Mouse (Mus musculus) heart, embryonic 14.5 days (tissue): Measurements from ENCODE around the gene Fut11. TPM values are rescaled to one million over a fixed set of nuclear protein-coding genes. Genes with fewer than 3 reads are reported as not detected.

Experiments used
- ATAC-seq: fragments of 200-750 bp; cut with Nextera tagmentation; 2 replicates; pipeline ENCODE4 v1.8.0; 2017; ENCODE audit warnings: low read depth, moderate TSS enrichment; ENCODE audit not compliant: insufficient number of reproducible peaks, insufficient read depth, low FRiP score
- H3K27ac ChIP-seq, 2 experiments: fragments of 200-500 bp in 1 of 2; fragments of 300-500 bp in 1 of 2; sonication (generic) in 1 of 2; replicated peaks in 1 of 2; 2 replicates each; pipeline ENCODE4 v1.5.1; 2012 to 2014; ENCODE audit warnings: low read depth in 2 of 2, low read length in 2 of 2, control low read depth in 1 of 2, mild to moderate bottlenecking in 1 of 2, mixed read lengths in 1 of 2; ENCODE audit not compliant: control insufficient read depth in 1 of 2, insufficient read depth in 1 of 2
- H3K27me3 ChIP-seq: fragments of 300-500 bp; sonication (generic); 2 replicates; pipeline ENCODE4 v1.6.1; 2014; ENCODE audit warnings: mild to moderate bottlenecking, low read length, control low read depth; ENCODE audit not compliant: control insufficient read depth, insufficient read depth
- H3K36me3 ChIP-seq: fragments of 300-500 bp; sonication (generic); 2 replicates; pipeline ENCODE4 v1.6.1; 2014; ENCODE audit warnings: mild to moderate bottlenecking, control low read depth, low read length, mixed read lengths; ENCODE audit not compliant: control insufficient read depth, insufficient read depth
- H3K4me1 ChIP-seq, 2 experiments: fragments of 200-500 bp in 1 of 2; fragments of 300-500 bp in 1 of 2; sonication (generic) in 1 of 2; 2 replicates each; pipeline ENCODE4 v1.6.1; 2012 to 2014; ENCODE audit warnings: low read length in 2 of 2, control low read depth in 1 of 2, mixed read lengths in 1 of 2; ENCODE audit not compliant: control insufficient read depth in 2 of 2, insufficient read depth in 2 of 2
- H3K4me2 ChIP-seq: fragments of 300-500 bp; sonication (generic); 2 replicates; pipeline ENCODE4 v1.6.1; 2014; ENCODE audit warnings: mild to moderate bottlenecking, low read length
- H3K4me3 ChIP-seq, 2 experiments: fragments of 200-500 bp in 1 of 2; fragments of 300-500 bp in 1 of 2; sonication (generic) in 1 of 2; 2 replicates each; pipeline ENCODE4 v1.5.1; 2012 to 2014; ENCODE audit warnings: low read length in 2 of 2, mild to moderate bottlenecking in 2 of 2, control low read depth in 1 of 2, low read depth in 1 of 2, moderate library complexity in 1 of 2; ENCODE audit not compliant: control insufficient read depth in 1 of 2, insufficient read depth in 1 of 2
- H3K9ac ChIP-seq: fragments of 300-500 bp; sonication (generic); 2 replicates; pipeline ENCODE4 v1.6.1; 2014; ENCODE audit warnings: mild to moderate bottlenecking, low read length
- H3K9me3 ChIP-seq: fragments of 300-500 bp; sonication (generic); 2 replicates; pipeline ENCODE4 v1.6.1; 2016; ENCODE audit warnings: low read length, control low read depth; ENCODE audit not compliant: control insufficient read depth
- WGBS: fragments of 180-500 bp; shearing (Covaris S2); extraction: QIAGEN DNeasy Blood & Tissue Kit; methylation state at CpG from one replicate; pipeline ENCODE4 v1.1.7; 2014; 5-methylcytosine and 5-hydroxymethylcytosine counted together
- polyA plus RNA-seq: library from polyadenylated mRNA; unstranded; fragments of >200 nt; fragmentation: Nextera tagmentation; extraction: Ambion mirVana; gene quantifications from 2 replicates; pipeline ENCODE4 v1.2.1, GENCODE M21; 2014

The Fut11 gene
- polyA plus RNA-seq, 1 experiment from 2014 or later: 16.5 TPM

DNA sequence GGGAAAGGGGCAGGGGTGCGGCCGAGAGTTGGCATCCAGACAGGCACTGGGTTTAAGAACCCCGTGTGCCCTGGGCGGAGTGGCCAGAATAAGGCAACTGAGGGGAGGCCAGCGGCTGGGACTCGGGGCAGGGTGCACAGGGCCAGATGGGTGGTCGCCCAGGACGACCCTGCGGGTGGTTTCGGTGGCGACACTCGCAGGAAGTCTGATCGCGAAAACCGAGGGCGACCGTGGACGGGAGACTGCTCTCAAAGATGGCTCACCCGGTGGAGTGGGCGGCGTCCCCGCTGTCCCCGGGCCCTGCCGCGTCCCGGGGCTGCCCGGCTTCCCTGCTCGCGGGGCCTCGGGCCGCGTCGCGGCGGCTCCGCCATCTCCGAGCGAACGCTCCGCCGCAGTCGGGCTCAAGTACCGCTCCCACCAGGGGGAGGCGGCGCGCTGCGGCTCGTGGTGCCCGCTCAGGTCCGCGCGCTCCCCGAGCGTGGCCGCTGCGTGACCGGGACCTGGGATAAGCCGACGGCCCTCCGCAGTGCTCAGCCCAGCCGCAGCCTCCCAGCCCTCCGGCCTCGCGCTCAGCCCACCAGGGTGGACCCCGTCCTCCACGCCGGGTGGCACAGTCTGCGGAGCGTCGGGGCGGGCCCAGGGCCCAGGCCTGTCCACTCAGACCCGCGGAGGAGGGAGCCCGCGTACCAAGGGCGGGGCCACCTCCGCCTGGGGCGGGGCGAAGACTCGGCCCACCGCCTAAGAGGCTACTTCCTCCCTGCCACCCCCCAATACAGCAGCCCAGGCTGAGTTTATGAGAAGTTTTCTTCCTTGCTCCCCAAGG, 39.4 kb downstream of the Fut11 start, which contains the start of gene Ndst2:
TSS of gene Ndst2 (minus strand) at position 611 of the 823 bp plus-strand sequence.
- peak within 1 kb of the TSS; percentile 95 for H3K9ac ChIP-seq
- peaks cover 72% of the 10 kb centered on the region for H3K36me3 ChIP-seq
- ATAC-seq: peak; percentile 96
- H3K27ac ChIP-seq: peak within 1 kb of the TSS; percentile 67 to 87
- H3K4me3 ChIP-seq: peak within 1 kb of the TSS; percentile 78 to 86
- under 1% methylated on average over 63 of the region's 81 CpGs for WGBS
- H3K9me3 ChIP-seq: no peaks in the 10 kb centered on the region
- no peaks in the 10 kb centered on the region for H3K27me3 ChIP-seq
- peaks cover 13 to 33% of the 10 kb centered on the region in 2 experiments for H3K4me1 ChIP-seq
- H3K4me2 ChIP-seq: peak within 1 kb of the TSS; percentile 81

DNA sequence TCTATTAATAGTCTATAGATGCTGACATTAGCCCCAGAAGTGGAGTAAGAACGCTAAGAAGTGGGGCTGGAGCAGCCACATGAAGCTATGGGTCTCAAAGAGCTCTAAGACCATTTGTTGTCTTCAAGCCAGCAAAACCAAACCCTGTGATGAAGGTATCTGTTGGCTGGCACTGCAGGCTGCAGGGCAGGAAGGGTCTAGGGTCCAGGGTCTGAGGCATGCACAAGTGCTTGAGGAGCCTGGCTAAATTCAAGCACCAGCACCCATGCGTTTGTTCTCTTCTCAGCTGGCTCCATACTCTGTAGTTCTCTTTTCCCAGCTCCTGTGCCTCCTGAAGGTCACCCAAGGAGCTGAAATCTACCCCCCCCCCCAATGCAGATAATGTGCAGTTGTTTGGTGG, 40.3 kb downstream of the Fut11 start:
- Histone ChIP-seq H3K9ac (peak overlapping the region; percentile 95; the same call in 1 of the 2 replicates), H3K27me3 (no peaks in the 10 kb centered on the region), H3K4me2 (peak overlapping the region; percentile 81), H3K4me3 (no peak overlapping the region), H3K36me3 (peaks cover 72% of the 10 kb centered on the region), H3K27ac (peak overlapping the region; percentile 58 to 87), H3K9me3 (no peaks in the 10 kb centered on the region), H3K4me1 (peaks cover 13 to 33% of the 10 kb centered on the region in 2 experiments)
- 41% methylated on average over 2 of the region's 2 CpGs for WGBS
- ATAC-seq: no peak

- no peaks in the 10 kb centered on the region for H3K27me3 ChIP-seq
- WGBS: 74% methylated on average over 13 of the region's 13 CpGs
- no peak for ATAC-seq
- peak overlapping the region in 1 of 2 experiments; percentile 87; a peak in 2 of 4 replicates for H3K27ac ChIP-seq
- H3K9ac ChIP-seq: no peak overlapping the region
- peaks cover 13 to 33% of the 10 kb centered on the region in 2 experiments for H3K4me1 ChIP-seq
- H3K4me2 ChIP-seq: no peak overlapping the region
- no peak overlapping the region for H3K4me3 ChIP-seq
- peaks cover 72% of the 10 kb centered on the region for H3K36me3 ChIP-seq
- H3K9me3 ChIP-seq: no peaks in the 10 kb centered on the region
Measured at GRCm38 (mm10) chr14:20735892-20736390, 41.2 kb downstream of the Fut11 start.

- Histone ChIP-seq H3K4me3 (no peak overlapping the region), H3K4me2 (no peak overlapping the region), H3K9ac (no peak overlapping the region), H3K27ac (no peak overlapping the region; a peak in 1 of 4 replicates), H3K9me3 (no peaks in the 10 kb centered on the region), H3K36me3 (peaks cover 72% of the 10 kb centered on the region), H3K4me1 (peaks cover 13 to 33% of the 10 kb centered on the region in 2 experiments), H3K27me3 (no peaks in the 10 kb centered on the region)
- ATAC-seq: no peak
- 31% methylated on average over 14 of the region's 14 CpGs for WGBS
Measured at GRCm38 (mm10) chr14:20737306-20737705, 42.5 kb downstream of the Fut11 start.

DNA sequence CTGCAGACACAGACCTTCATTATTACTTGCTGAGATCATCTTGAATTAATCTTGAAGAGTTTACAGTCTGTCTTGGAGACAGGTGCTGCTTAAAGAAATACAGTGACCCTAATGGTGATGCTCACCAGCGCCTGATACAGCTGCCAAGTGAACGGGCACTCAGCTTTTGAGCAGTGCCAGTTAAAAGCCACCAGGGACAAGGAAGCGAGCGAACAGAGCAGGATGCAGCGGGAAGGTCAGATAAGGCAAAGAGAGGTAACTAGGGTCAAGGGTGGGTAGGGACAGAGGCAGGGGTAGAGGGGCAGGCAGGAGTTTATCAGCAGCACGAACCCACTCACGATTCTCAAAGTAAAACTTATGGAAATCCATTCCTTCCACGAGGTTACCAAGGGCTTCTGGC, 43.7 kb downstream of the Fut11 start:
- H3K27me3 ChIP-seq: no peaks in the 10 kb centered on the region
- peaks cover 78% of the 10 kb centered on the region for H3K36me3 ChIP-seq
- WGBS: 58% methylated on average over 8 of the region's 8 CpGs
- H3K9me3 ChIP-seq: no peaks in the 10 kb centered on the region
- H3K9ac ChIP-seq: no peak overlapping the region
- H3K27ac ChIP-seq: 0 out of 4 replicates have a peak overlapping the region, but pooled peaks of 1 of the 2 experiments have one; percentile 21
- H3K4me1 ChIP-seq: peaks cover 11 to 23% of the 10 kb centered on the region in 2 experiments
- no peak for ATAC-seq
- no peak overlapping the region for H3K4me2 ChIP-seq
- no peak overlapping the region for H3K4me3 ChIP-seq

DNA sequence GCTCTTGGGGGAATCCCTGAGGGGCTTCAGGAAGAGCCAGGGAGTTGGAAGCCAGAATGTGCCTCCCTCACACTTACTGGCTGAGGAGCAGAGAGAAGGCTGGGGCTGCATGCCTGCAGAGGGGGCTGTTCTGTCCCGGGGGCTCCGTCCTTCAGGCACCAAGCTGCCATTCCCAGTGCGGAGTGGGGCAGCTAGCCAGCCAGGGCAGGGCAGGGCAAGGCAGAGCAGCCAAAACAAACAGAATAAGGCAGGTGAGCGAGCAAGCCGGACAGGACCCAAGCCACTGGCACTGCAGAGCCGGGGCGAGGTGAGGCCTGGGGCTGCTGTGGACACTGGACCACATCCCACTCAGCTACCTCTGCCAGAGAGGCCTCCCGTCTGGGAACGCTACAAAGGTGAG, 46.5 kb downstream of the Fut11 start:
- Histone ChIP-seq H3K9me3 (no peaks in the 10 kb centered on the region), H3K4me1 (peaks cover 2 to 12% of the 10 kb centered on the region in 2 experiments; a peak in 2 of 4 replicates), H3K4me2 (no peak overlapping the region), H3K27ac (no peak overlapping the region), H3K27me3 (no peaks in the 10 kb centered on the region), H3K36me3 (peaks cover 91% of the 10 kb centered on the region), H3K4me3 (no peak overlapping the region), H3K9ac (no peak overlapping the region)
- WGBS: 81% methylated on average over 9 of the region's 9 CpGs
- no peak for ATAC-seq

DNA sequence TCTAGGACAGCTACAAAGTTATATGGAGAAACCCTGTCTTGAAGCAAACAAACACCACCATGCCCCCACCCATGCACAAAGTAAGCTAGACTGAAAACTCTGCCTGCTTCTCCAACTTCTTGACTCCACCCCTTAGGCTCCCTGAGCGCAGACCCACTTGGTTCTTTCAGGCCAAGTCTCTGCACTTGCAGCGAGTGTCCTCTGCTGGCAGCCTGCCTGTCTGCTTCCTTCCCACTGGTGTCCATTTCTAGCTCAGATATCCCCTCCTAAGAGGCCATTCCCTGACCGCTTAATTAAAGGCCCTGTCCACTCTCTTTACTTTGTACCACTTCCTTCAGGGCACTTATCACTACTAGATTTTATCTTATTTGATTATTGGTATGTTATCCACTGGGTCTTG, 48.8 kb downstream of the Fut11 start:
- ATAC-seq: no peak
- Histone ChIP-seq H3K9me3 (no peaks in the 10 kb centered on the region), H3K4me1 (peaks cover 6 to 14% of the 10 kb centered on the region in 2 experiments), H3K27ac (no peak overlapping the region), H3K27me3 (no peaks in the 10 kb centered on the region), H3K4me3 (no peak overlapping the region), H3K36me3 (peaks cover 86% of the 10 kb centered on the region), H3K9ac (no peak overlapping the region), H3K4me2 (no peak overlapping the region)
- 70% methylated on average over 3 of the region's 3 CpGs for WGBS
